Mouse (Mus musculus): ENCODE measurements around the gene Camp. TPM values are rescaled to one million over a fixed set of nuclear protein-coding genes. Genes with fewer than 3 reads are reported as not detected.

Gene Camp
- polyA plus RNA-seq, 1 experiment from 2014 or later, result 1.9 TPM

GRCm38 (mm10) chr9:109892651-109893250, 43.3 kb upstream of the Camp start:
- no peak overlapping the region for H3K4me2 ChIP-seq (ENCODE audit: low read length)
- no peaks in the 10 kb centered on the region for H3K27me3 ChIP-seq (ENCODE audit: insufficient read depth, low read length)
- no peaks in the 10 kb centered on the region; the same call in 1 of the 2 replicates for H3K4me1 ChIP-seq (replicated peaks; ENCODE audit: insufficient read depth, low read length)
- H3K9me3 ChIP-seq (replicated peaks; ENCODE audit: low read length), result no peaks in the 10 kb centered on the region
- 61% methylated on average over 5 of the region's 5 CpGs for WGBS
- no peak; the same call in 1 of the 2 replicates for ATAC-seq (replicated peaks; ENCODE audit: low FRiP score, low read depth)
- H3K4me3 ChIP-seq (replicated peaks; ENCODE audit: low read depth, low read length), result no peak overlapping the region
- peaks cover 49% of the 10 kb centered on the region for H3K36me3 ChIP-seq (ENCODE audit: insufficient read depth, low read length)
- no peak overlapping the region for H3K27ac ChIP-seq
- peak; percentile 82 for TF ChIP-seq CTCF (IDR thresholded peaks at IDR 0.05; ENCODE audit: low read depth)
- H3K9ac ChIP-seq (ENCODE audit: low read depth, low read length), result no peak overlapping the region
- peak; percentile 85 for DNase-seq (ENCODE audit: low spot score)

GRCm38 (mm10) chr9:109891501-109891900, 42.1 kb upstream of the Camp start:
- H3K27ac ChIP-seq, result no peak overlapping the region
- no peaks in the 10 kb centered on the region for H3K9me3 ChIP-seq (replicated peaks; ENCODE audit: low read length)
- H3K4me2 ChIP-seq (ENCODE audit: low read length), result no peak overlapping the region
- no peak for ATAC-seq (replicated peaks; ENCODE audit: low FRiP score, low read depth)
- DNase-seq (ENCODE audit: low spot score), result no peak
- no peak for TF ChIP-seq CTCF (IDR thresholded peaks at IDR 0.05; ENCODE audit: low read depth)
- H3K4me3 ChIP-seq (replicated peaks; ENCODE audit: low read depth, low read length), result no peak overlapping the region
- H3K9ac ChIP-seq (ENCODE audit: low read depth, low read length), result no peak overlapping the region
- peaks cover 60% of the 10 kb centered on the region for H3K36me3 ChIP-seq (ENCODE audit: insufficient read depth, low read length)
- H3K4me1 ChIP-seq (replicated peaks; ENCODE audit: insufficient read depth, low read length), result no peaks in the 10 kb centered on the region
- H3K27me3 ChIP-seq (ENCODE audit: insufficient read depth, low read length), result no peaks in the 10 kb centered on the region
- 92% methylated on average over 8 of the region's 8 CpGs for WGBS

- Histone ChIP-seq H3K9me3 (replicated peaks; ENCODE audit: low read length) (no peaks in the 10 kb centered on the region), H3K4me1 (replicated peaks; ENCODE audit: insufficient read depth, low read length) (no peaks in the 10 kb centered on the region), H3K36me3 (ENCODE audit: insufficient read depth, low read length) (peaks cover 90% of the 10 kb centered on the region), H3K4me2 (ENCODE audit: low read length) (no peak overlapping the region), H3K9ac (ENCODE audit: low read depth, low read length) (no peak overlapping the region), H3K4me3 (replicated peaks; ENCODE audit: low read depth, low read length) (no peak overlapping the region), H3K27ac (no peak overlapping the region), H3K27me3 (ENCODE audit: insufficient read depth, low read length) (no peaks in the 10 kb centered on the region)
- no peak for DNase-seq (ENCODE audit: low spot score)
- 94% methylated on average over 5 of the region's 5 CpGs for WGBS
- no peak for TF ChIP-seq CTCF (IDR thresholded peaks at IDR 0.05; ENCODE audit: low read depth)
- no peak for ATAC-seq (replicated peaks; ENCODE audit: low FRiP score, low read depth)
These were observed 37.9 kb upstream of the Camp start for GRCm38 (mm10) chr9:109887321-109887720.

- H3K4me1 ChIP-seq (replicated peaks; ENCODE audit: insufficient read depth, low read length), result no peaks in the 10 kb centered on the region
- peaks cover 89% of the 10 kb centered on the region for H3K36me3 ChIP-seq (ENCODE audit: insufficient read depth, low read length)
- no peaks in the 10 kb centered on the region for H3K9me3 ChIP-seq (replicated peaks; ENCODE audit: low read length)
- no peak overlapping the region for H3K27ac ChIP-seq
- H3K9ac ChIP-seq (ENCODE audit: low read depth, low read length), result no peak overlapping the region
- no peak for TF ChIP-seq CTCF (IDR thresholded peaks at IDR 0.05; ENCODE audit: low read depth)
- H3K27me3 ChIP-seq (ENCODE audit: insufficient read depth, low read length), result no peaks in the 10 kb centered on the region
- H3K4me3 ChIP-seq (replicated peaks; ENCODE audit: low read depth, low read length), result no peak overlapping the region
- no peak overlapping the region for H3K4me2 ChIP-seq (ENCODE audit: low read length)
- WGBS, result 60% methylated on average over 4 of the region's 4 CpGs
- DNase-seq (ENCODE audit: low spot score) (no peak), ATAC-seq (replicated peaks; ENCODE audit: low FRiP score, low read depth) (0 out of 2 replicates have a peak, but pooled peaks have one; percentile 40)
These were observed 36.8 kb upstream of the Camp start for GRCm38 (mm10) chr9:109886259-109886658.

- DNase-seq (ENCODE audit: low spot score) (no peak), ATAC-seq (replicated peaks; ENCODE audit: low FRiP score, low read depth) (no peak)
- Histone ChIP-seq H3K36me3 (ENCODE audit: insufficient read depth, low read length) (peaks cover 50% of the 10 kb centered on the region), H3K9me3 (replicated peaks; ENCODE audit: low read length) (no peaks in the 10 kb centered on the region), H3K27ac (no peak overlapping the region), H3K27me3 (ENCODE audit: insufficient read depth, low read length) (no peaks in the 10 kb centered on the region), H3K4me3 (replicated peaks; ENCODE audit: low read depth, low read length) (no peak overlapping the region), H3K4me1 (replicated peaks; ENCODE audit: insufficient read depth, low read length) (peaks cover 8% of the 10 kb centered on the region; the same call in 1 of the 2 replicates), H3K4me2 (ENCODE audit: low read length) (no peak overlapping the region), H3K9ac (ENCODE audit: low read depth, low read length) (no peak overlapping the region)
- 90% methylated on average over 1 of the region's 1 CpGs for WGBS
- TF ChIP-seq CTCF (IDR thresholded peaks at IDR 0.05; ENCODE audit: low read depth), result no peak
These were observed 29.9 kb upstream of the Camp start for GRCm38 (mm10) chr9:109879305-109879704.

GRCm38 (mm10) chr9:109877666-109878065, 28.2 kb upstream of the Camp start:
- H3K27me3 ChIP-seq (ENCODE audit: insufficient read depth, low read length), result no peaks in the 10 kb centered on the region
- peaks cover 38% of the 10 kb centered on the region for H3K36me3 ChIP-seq (ENCODE audit: insufficient read depth, low read length)
- DNase-seq (ENCODE audit: low spot score), result no peak
- H3K4me1 ChIP-seq (replicated peaks; ENCODE audit: insufficient read depth, low read length), result peaks cover 8% of the 10 kb centered on the region; the same call in 1 of the 2 replicates
- no peak for ATAC-seq (replicated peaks; ENCODE audit: low FRiP score, low read depth)
- H3K4me2 ChIP-seq (ENCODE audit: low read length), result peak overlapping the region; percentile 85
- no peaks in the 10 kb centered on the region for H3K9me3 ChIP-seq (replicated peaks; ENCODE audit: low read length)
- WGBS, result 86% methylated on average over 5 of the region's 5 CpGs
- no peak overlapping the region for H3K9ac ChIP-seq (ENCODE audit: low read depth, low read length)
- H3K27ac ChIP-seq, result no peak overlapping the region
- TF ChIP-seq CTCF (IDR thresholded peaks at IDR 0.05; ENCODE audit: low read depth), result peak; percentile 27; the same call in 1 of the 2 replicates
- H3K4me3 ChIP-seq (replicated peaks; ENCODE audit: low read depth, low read length), result peak overlapping the region; percentile 96; the same call in 1 of the 2 replicates
